Mouse (Mus musculus): ENCODE results near the gene Klhl31. TPM values are rescaled to one million over a fixed set of nuclear protein-coding genes. Genes with fewer than 3 reads are reported as not detected.

Gene Klhl31
- total RNA-seq (2021): under 1 TPM in 1 of 2 experiments, not detected in 1; 0.11 TPM
- long read RNA-seq: 0 reads

DNA sequence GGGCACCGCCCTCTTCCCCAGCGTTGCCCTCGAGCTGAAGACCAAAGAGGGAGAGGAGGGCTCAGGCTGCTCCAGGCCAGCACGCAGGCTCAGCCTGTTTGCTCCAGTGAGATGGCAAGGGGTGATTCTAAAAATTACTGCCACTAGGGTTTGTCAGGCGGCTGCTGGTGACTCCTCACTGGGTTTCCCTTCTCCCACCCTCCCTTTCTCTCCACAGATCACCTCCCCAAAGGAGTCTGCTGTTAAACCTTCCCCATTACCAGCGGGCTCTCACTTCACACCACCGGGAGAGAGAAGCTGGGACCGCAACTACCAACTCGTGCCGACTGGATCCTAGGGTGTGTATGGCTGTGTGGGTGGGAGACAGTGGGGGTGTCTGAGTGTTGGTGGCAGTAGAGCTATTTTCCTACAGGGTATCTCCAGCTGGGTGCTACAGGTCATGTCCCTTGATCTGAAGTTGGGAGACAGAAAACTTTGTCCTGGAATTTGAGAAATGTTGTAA, at the start of gene Klhl31:
Gene Klhl31, plus strand, starts transcription at position 51 of the 502 bp plus-strand sequence.
- no peak for DNase-seq (ENCODE audit: low spot score in 2 of 2)

DNA sequence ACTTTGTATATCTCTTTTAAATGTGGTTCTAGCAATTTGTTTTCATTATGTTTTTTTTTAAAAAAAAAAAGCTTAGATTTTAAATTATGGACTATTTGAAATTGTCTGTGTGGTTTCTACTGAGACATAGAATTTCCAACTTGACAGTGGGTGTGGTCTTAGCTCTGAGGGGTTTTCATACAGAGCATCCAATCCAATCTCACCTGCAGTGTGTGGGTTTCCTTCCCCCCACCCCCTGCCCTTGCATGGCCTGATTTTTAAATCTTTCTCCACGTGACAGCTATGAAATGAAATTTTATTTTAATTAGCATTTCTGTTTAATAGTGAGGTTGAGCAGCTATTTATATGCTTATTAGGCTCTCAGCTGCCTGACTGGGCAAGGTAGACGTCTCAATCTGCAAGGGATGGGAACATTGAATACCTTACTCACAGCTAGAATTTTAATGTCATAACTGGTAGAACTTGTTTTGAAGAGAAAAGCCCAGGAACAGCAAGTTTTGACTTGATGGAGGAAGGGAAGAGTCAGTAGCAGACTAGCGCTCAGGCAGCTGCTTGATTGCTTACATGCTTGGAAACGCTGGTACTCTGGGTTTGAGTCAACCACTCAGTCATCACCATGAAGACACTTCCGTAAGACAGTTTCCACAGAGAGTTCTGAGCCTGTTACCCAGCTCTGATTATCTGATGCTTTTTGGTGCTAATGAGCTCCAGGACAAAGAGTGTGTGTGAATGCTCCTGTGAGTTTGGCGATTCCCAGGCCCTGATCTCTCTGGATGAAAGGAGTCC, 49.3 kb upstream of the Klhl31 start:
- DNase-seq (ENCODE audit: low spot score in 2 of 2): no peak

GRCm38 (mm10) chr9:77587616-77588015, 48.7 kb upstream of the Klhl31 start:
- DNase-seq (ENCODE audit: low spot score in 2 of 2): no peak

- DNase-seq (ENCODE audit: low spot score in 2 of 2): no peak
These were observed 46.8 kb upstream of the Klhl31 start for GRCm38 (mm10) chr9:77589496-77589895.

DNA sequence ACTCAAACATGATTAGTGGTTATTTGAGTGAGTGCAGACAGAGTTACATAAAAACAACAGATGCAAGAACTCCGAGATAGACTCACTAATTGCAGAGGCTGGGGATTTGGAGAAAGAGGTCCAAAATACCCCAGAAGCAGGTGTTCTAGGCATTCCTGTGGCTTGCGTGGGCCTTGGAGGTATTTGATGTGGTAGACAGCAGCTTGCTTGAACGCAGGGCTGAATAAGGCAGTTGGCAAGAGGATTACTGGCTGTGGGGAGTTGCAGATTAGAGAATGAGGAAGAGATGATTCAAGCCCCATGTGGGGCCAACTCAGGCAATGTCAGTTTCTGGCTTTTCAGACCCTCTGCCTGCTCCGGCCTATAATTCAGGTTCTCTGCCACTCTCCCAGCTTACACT, 43.9 kb upstream of the Klhl31 start:
- DNase-seq (ENCODE audit: low spot score in 2 of 2): no peak

- DNase-seq (ENCODE audit: low spot score in 2 of 2): no peak
These were observed 41.2 kb upstream of the Klhl31 start for GRCm38 (mm10) chr9:77595006-77595626.

GRCm38 (mm10) chr9:77596355-77596754, 39.9 kb upstream of the Klhl31 start:
- DNase-seq (ENCODE audit: low spot score in 2 of 2): peak; percentile 85 to 88

DNA sequence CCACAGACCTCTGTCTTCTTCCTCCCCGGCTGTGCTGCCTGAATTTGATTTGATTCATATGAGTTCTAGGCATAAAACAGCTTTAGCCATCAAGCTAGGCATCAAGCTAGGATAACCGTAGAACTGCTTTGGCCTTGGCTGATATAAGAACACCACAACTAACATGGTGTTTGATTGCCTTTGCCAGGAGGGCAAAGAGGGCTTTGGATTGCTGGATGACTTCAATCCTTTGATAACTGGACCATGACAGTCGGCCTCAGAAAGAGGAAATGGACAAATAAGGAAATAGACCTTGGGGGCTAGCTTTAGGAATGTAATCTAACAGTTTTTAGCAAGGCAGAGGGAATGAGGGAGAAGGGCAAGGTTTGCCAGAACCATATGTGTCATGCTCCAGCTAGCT, 37.7 kb upstream of the Klhl31 start:
- DNase-seq (ENCODE audit: low spot score in 2 of 2): no peak

- no peak for DNase-seq (ENCODE audit: low spot score in 2 of 2)
These were observed 33.7 kb upstream of the Klhl31 start for GRCm38 (mm10) chr9:77602302-77603266.

DNA sequence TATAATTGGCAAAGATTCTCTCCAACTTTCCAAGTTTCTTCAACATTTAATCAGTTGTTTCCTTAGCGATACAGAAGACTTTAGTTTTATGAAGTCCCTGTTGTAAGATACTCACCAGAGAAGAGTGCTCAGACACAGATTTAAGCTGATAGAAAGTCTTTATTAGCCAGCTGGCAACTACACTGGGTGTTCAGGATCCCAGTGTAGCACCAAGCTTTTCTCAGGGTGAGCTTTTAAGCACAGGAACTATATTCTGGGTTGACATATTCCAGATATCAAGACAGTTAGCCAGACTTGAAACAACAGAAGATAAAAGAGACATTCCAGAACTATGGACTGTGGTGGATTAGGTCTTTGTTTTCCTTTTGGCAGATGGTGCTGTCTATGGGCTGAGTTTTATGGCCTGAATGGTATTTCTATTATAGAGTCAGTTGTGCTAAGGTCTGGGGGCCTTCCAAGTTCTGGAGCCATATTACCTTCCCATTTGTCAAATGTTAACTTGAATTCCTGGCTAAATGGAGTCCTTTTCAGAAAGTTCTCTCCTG, 32.3 kb upstream of the Klhl31 start:
- no peak for DNase-seq (ENCODE audit: low spot score in 2 of 2)

- DNase-seq (ENCODE audit: low spot score in 2 of 2): no peak
These were observed 29.0 kb upstream of the Klhl31 start for GRCm38 (mm10) chr9:77607295-77607694.

DNA sequence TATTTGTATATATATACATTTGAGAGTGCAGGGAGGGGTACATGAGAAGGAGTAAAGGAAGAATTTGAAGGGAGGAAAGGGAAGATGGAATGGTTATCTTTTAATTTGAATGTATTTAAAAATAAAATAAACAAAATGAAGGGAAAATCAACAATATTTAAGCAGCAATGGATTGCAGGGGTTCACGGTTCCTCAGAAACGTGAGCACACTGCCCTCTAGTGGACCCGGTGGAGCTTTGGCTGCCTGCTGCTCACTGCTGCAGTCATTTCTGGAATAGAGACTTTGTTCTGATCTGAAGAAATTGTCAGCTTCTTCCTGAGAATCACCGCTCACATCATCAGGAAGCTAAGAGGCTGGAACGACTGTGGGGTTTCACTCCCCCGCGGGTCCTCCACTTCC, 28.5 kb upstream of the Klhl31 start:
- peak; percentile 50 to 56 for DNase-seq (ENCODE audit: low spot score in 2 of 2)

- no peak for DNase-seq (ENCODE audit: low spot score in 2 of 2)
These were observed 25.5 kb upstream of the Klhl31 start for GRCm38 (mm10) chr9:77610811-77611210.

GRCm38 (mm10) chr9:77612349-77612748, 24.0 kb upstream of the Klhl31 start:
- no peak for DNase-seq (ENCODE audit: low spot score in 2 of 2)

- no peak for DNase-seq (ENCODE audit: low spot score in 2 of 2)
These were observed 20.4 kb upstream of the Klhl31 start for GRCm38 (mm10) chr9:77615868-77616267.

- DNase-seq (ENCODE audit: low spot score in 2 of 2): no peak
These were observed 19.5 kb upstream of the Klhl31 start for GRCm38 (mm10) chr9:77616796-77617195.

DNA sequence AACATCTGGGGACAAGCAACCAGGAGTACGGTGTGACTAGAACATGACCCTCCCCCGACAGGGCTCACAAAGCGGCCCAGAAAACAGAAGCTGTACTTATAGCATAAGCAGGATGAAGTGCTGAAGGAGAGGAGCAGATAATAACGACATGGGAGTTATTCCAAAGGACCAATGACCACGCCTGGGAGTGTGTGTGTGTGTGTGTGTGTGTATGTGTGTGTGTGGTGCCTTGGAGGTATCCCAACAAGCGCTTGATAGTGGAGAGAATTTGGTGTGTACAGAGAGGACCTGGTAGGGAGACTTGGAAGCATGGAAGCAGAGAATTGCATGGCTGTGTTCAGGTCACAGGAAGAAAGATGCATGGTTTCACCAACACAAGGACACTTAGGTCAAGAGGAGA, 18.5 kb upstream of the Klhl31 start:
- no peak for DNase-seq (ENCODE audit: low spot score in 2 of 2)

- no peak for DNase-seq (ENCODE audit: low spot score in 2 of 2)
These were observed 17.9 kb upstream of the Klhl31 start for GRCm38 (mm10) chr9:77618392-77618791.

- DNase-seq (ENCODE audit: low spot score in 2 of 2): no peak
These were observed 16.2 kb upstream of the Klhl31 start for GRCm38 (mm10) chr9:77620077-77620476.

- DNase-seq (ENCODE audit: low spot score in 2 of 2): peak; percentile 14 to 38
These were observed 15.8 kb upstream of the Klhl31 start for GRCm38 (mm10) chr9:77620482-77620881.

DNA sequence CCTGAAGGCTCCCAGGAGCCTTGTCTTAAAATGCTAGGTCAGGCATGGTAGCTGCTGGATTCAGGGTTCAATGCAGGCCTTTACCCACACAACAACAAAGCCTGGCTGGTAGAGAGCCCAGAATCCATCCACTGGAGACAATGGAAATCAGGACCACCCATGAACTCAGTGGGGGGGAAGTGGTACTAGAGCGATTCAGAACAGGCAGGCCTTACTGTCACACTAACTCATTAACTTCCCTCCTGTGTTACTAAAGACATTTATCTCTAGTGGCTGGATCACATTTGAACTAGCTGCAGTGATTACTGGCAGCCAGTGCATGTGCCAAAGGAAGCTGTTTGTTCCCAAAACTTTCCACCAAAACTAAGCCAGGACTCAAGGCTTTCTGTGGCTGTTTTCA, 13.4 kb upstream of the Klhl31 start:
- DNase-seq (ENCODE audit: low spot score in 2 of 2): no peak

Data from layer of hippocampus, postnatal 10 days (tissue).